Mouse (Mus musculus) adrenal gland (tissue): ENCODE data around the gene Pnpo.

ENCODE experiments used
- intact Hi-C: fragments of 180-260 bp; cut with DNase I; formaldehyde crosslinking; loops from one replicate; pipeline ENCODE4 v1.15.1; 2025

Gene Pnpo

GRCm38 (mm10) chr11:96970341-96970740 is 26.6 kb upstream of the Pnpo start:
- intact Hi-C loops: no loop called here

DNA sequence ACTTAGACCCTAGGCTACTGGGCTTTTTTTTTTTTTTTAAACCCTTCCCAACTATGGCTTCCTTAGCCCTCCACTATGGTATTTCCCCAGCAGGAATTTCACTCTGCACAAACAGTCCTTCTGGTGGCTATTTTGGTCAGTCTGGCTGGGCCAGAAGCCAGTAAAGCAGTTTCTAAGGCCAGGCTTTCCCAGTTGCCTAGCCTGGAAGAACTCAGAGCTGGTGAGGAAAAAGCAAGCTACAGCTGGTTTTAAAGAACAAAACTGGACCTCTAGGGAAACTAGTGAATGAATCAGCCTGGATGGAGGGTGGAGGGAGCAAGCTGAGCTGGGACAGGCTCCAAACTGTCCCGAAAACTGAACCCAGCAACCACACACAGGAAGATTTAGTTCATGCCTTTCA is 26.0 kb upstream of the Pnpo start:
- intact Hi-C loops: no loop called here

- intact Hi-C loops: no loop called here
Observed at GRCm38 (mm10) chr11:96969280-96969722, 25.5 kb upstream of the Pnpo start.

- intact Hi-C loops: no loop called here
Observed at GRCm38 (mm10) chr11:96968476-96968875, 24.7 kb upstream of the Pnpo start.

GRCm38 (mm10) chr11:96967544-96968269 is 23.9 kb upstream of the Pnpo start:
- intact Hi-C loops: no loop called here

GRCm38 (mm10) chr11:96966914-96967543 is 23.2 kb upstream of the Pnpo start:
- intact Hi-C loops: no loop called here

DNA sequence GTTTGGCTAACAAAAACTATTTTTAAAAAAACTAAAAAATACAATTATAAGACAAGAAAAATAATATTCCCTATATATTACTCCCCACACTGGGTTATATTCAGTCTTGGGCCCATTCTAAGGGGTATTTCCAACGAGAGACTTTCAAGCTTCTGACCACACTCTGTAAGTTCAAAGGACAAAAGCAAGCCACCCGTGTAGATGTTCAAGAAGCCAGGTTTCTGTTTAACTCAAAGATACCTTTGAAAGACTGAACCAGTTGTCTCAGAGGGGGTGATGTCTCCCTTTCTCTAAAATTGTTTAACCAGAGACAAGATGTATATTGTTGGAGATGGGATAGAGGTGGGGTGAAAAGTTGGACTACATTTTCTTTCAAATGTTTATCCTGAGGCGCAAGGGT is 22.4 kb upstream of the Pnpo start:
- intact Hi-C loops: no loop called here

DNA sequence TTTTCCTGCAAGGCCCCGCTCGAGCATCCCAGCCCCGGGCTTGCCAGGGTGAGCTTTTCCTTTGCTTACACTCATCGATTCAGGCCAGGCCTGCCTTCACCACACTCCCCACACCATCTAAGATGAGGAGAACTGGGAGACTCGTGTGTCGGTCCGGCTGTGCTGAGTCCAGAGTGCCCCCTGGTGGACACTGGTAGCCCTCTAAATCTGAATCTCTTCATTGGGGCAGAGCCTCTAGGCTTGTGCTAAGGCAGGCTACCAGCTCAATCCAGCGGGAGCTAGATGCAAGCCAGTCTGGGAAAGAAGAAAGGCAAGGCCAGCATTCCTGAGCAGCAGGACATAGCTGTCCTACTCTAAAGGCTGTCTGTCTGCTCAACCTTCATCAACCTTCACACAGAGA is 19.8 kb upstream of the Pnpo start:
- intact Hi-C loops: loop anchor here (2.0 to 5.0 kb wide), 2 partner anchors 47 to 96 kb away; partner anchors contain the start of gene Cdk5rap3

DNA sequence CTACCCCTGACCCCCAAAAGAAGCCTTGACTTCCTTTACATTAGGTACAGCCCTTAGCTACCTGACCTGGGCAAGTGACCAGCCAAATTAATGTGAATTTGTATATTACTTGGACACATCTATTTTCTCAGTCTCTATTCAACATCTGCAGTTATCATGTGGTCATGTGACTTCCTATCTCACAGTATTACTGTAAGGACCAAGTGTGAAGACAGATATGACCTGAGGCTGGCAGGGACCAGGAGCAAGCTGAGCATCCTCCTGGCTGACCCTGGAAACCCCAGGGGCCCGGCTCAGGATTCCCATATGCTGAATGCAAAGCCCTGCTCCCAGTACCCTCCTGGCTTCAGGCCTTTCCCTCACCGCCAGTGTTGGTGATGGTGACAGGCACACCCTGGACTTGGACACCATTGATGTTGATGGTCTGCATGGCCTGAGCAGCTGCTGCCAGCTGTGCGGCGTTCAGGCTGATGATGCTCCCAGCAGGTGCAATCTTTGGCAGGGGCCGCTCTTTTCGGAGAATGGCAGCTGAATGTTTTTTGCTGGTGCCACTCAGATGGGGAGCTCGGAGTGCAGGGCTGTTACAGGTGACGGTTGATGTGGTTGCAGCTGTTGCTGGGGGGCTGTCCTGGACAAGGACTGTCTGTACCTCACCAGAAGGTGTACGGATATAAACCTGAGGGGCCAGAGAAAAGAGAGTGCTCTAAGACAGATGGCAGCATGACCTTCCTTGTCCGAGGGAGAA is 13.4 kb upstream of the Pnpo start:
- intact Hi-C loops: no loop called here

- intact Hi-C loops: no loop called here
Observed at GRCm38 (mm10) chr11:96956009-96956724, 12.4 kb upstream of the Pnpo start.

DNA sequence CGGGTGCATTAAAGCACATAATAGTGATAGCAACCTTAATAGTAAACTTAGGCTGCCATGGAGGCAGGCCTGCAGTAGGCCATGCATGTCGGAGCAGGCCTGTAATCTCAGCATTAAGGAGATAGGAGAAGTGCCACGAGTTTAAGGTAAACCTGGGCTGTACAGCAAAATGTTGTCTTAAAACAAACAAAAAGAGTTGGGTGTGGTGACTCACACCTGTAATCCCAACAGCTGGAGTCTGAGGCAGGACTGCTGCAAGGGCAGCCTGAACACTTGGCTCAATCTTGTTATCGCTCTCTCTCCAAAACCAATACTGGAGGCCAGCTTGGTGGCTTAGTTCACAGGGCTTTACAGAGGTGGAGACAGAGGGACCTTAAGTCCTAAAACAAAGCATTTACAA is 11.3 kb upstream of the Pnpo start:
- intact Hi-C loops: no loop called here

DNA sequence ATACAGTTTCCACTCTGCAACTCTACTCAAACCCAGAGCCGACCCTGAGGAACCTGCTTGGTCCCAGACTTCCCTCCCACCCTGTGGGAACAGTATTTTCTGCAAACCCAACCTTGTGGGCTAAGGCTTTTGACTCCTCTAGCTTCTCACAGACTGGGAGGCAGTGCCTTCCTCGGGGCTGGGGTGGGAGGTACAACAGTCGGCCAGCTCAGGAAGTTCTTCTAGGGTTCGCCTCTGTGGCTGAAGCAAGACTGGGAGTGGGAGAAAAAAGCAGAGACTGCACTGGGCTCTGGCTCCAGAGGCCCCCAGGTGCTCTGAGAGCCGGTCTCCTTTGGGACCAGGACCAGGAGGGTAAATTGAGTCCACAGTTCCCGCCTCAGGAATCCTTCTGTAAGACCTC is 9.1 kb upstream of the Pnpo start:
- intact Hi-C loops: no loop called here

GRCm38 (mm10) chr11:96952426-96952825 is 8.6 kb upstream of the Pnpo start:
- intact Hi-C loops: no loop called here

GRCm38 (mm10) chr11:96950767-96951166 is 7.0 kb upstream of the Pnpo start:
- intact Hi-C loops: no loop called here

DNA sequence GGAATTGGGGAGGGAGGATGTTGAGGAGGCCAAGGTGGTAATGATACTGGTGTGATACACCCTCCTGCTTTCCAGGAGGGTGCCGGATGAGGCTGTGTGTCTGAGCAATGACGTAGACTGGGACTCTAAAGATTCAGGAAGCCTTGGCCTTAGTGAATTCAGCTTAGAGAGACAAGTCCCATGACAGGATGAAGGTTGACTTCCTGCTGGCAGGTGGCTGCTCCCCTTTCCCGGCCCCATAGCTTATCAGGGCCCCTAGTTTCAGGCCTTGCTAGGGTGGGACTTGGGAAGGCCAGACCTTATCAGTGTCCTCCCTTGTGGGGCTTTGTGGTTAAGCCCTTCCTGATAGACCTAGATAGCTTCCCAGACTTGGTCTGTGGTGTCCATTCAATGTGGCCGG is 4.1 kb upstream of the Pnpo start:
- intact Hi-C loops: no loop called here

- intact Hi-C loops: no loop called here
Observed at GRCm38 (mm10) chr11:96946498-96946897, 2.7 kb upstream of the Pnpo start.

DNA sequence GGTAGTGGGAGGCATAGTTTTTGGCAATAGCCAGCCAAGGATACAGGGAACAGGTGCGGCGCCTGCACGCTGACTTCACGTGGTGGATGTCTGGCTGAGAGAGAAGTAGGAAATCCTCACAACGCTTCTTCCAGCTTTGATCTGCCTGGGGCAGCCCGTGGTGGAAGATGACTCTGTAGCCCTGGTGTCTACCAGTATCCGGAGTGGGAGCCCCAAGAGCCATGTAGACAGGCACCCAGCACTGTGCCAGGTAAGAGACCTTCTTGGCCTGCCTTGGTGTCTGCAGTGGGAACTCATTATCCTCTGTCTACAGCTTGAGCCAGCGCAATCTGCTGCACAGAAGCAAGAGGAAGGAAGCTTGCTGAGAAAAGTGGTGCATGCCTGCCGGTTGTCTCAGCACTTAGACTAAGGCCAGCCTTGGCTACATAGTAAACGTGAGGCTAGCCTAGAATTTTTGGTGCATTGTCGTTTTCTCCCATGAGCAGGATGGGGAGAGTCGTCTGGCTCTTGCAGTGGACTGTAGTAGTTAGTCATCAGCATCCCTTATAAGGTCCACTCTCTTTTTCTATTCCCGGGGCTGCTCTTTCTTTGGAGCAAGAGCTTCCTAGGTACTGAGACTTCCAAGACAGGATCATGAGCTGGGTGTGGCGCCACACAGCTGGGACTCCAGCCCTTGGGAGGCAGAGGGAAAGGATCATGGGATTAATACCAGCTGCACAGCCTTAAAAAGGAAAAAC is 1.2 kb upstream of the Pnpo start:
- intact Hi-C loops: no loop called here

GRCm38 (mm10) chr11:96941989-96942590 is 1.7 kb downstream of the Pnpo start:
- intact Hi-C loops: no loop called here

DNA sequence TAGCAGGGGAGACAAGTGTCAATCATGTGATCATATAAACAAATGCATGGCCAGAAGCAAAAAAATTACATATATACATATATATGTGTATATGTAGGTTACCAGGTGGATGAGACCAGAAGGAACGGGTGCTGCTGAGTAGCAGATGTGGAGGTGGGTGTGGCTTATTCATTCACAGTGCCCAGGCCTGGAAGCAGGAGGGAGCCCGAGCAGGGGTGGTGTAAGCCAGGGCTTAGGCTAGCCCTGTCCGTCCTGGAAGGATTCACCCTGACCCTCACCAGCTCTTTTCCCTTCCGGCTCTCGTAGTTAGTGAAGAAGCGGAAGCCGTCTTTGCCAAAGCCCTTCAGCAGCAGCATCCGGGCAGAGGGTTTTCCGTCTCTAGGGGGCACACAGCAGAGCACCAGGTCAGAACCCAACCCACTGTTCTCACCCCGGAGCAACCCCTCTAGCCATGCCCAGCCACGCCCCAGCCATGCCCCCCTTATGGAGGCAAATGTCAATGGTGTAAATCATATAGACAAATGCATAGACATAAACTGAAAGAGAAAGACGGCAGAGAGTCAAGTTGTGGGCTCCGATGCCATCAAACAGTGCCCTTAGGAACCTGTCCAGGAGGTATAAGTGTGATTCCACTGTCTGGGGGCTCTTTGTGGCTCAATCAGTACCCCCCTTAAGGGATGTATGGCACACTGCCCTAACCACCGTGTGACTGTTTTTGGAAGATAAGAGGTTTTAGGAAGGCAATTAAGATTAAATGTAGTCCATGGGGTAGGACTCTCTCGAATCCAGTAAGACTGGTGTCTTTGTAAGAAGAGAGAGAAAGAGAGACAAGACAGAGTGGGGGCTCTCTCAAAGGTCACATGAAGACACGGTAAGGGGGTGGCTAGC is 3.0 kb downstream of the Pnpo start:
- intact Hi-C loops: no loop called here

- intact Hi-C loops: no loop called here
Observed at GRCm38 (mm10) chr11:96938426-96938800, 5.4 kb downstream of the Pnpo start.
